Mouse (Mus musculus): Measurements from ENCODE around the gene Stra6l.

GRCm38 (mm10) chr4:45848825-45849156 lies 327 bp downstream of the Stra6l start:
- no peak for TF ChIP-seq CTCF (conservative IDR thresholded peaks at IDR 0.05; ENCODE audit: insufficient read depth, insufficient read length, low read depth, low read length)
- TF ChIP-seq POLR2A (IDR thresholded peaks at IDR 0.05; ENCODE audit: low read depth, low read length): no peak
